Mouse (Mus musculus) stomach, embryonic 15.5 days (tissue): Measurements from ENCODE around the gene Trmt2a. TPM values are rescaled to one million over a fixed set of nuclear protein-coding genes. Genes with fewer than 3 reads are reported as not detected.

Source experiments
- ATAC-seq: fragments of 200-750 bp; cut with Nextera tagmentation; 2 replicates; pipeline ENCODE4 v1.8.0; 2017; ENCODE audit warnings: low read depth, moderate number of reproducible peaks, moderate TSS enrichment; ENCODE audit not compliant: insufficient read depth, low FRiP score
- H3K27ac ChIP-seq: fragments of 300-500 bp; sonication (generic); 2 replicates; pipeline ENCODE4 v1.5.1; 2015; ENCODE audit warnings: mild to moderate bottlenecking, inconsistent platforms
- H3K27me3 ChIP-seq: fragments of 300-500 bp; sonication (generic); replicated peaks from 2 replicates; pipeline ENCODE4 v1.6.1; 2015; ENCODE audit warnings: inconsistent platforms
- H3K36me3 ChIP-seq: fragments of 300-500 bp; sonication (generic); 2 replicates; pipeline ENCODE4 v1.6.1; 2015; ENCODE audit warnings: inconsistent platforms
- H3K4me1 ChIP-seq: fragments of 300-500 bp; sonication (generic); 2 replicates; pipeline ENCODE4 v1.6.1; 2015; ENCODE audit warnings: inconsistent platforms
- H3K4me2 ChIP-seq: fragments of 300-500 bp; sonication (generic); 2 replicates; pipeline ENCODE4 v1.6.1; 2015; ENCODE audit warnings: mild to moderate bottlenecking, inconsistent platforms
- H3K4me3 ChIP-seq: fragments of 300-500 bp; sonication (generic); replicated peaks from 2 replicates; pipeline ENCODE4 v1.5.1; 2015; ENCODE audit warnings: inconsistent platforms
- H3K9ac ChIP-seq: fragments of 300-500 bp; sonication (generic); 2 replicates; pipeline ENCODE4 v1.6.1; 2015; ENCODE audit warnings: inconsistent platforms
- H3K9me3 ChIP-seq: fragments of 300-500 bp; sonication (generic); 2 replicates; pipeline ENCODE4 v1.6.1; 2016; ENCODE audit warnings: inconsistent platforms
- WGBS: fragments of 180-500 bp; shearing (Covaris S2); methylation state at CpG from one replicate; pipeline ENCODE4 v1.1.7; 2015; 5-methylcytosine and 5-hydroxymethylcytosine counted together
- polyA plus RNA-seq: library from polyadenylated mRNA; unstranded; fragments of >200 nt; fragmentation: Nextera tagmentation; extraction: Ambion mirVana; gene quantifications from 2 replicates; pipeline ENCODE4 v1.2.1, GENCODE M21; 2015

The Trmt2a gene
- polyA plus RNA-seq, 1 experiment from 2014 or later: 93.7 TPM

GRCm38 (mm10) chr16:18233919-18234670, 14.4 kb upstream of the Trmt2a start:
- Histone ChIP-seq H3K36me3 (peaks cover 8% of the 10 kb centered on the region), H3K4me3 (peak overlapping the region; percentile 75), H3K27me3 (no peaks in the 10 kb centered on the region), H3K9me3 (no peaks in the 10 kb centered on the region), H3K4me2 (peak overlapping the region; percentile 84), H3K4me1 (peaks cover 49% of the 10 kb centered on the region), H3K27ac (peak overlapping the region; percentile 92; the same call in 1 of the 2 replicates), H3K9ac (peak overlapping the region; percentile 58)
- ATAC-seq: peak; percentile 18; the same call in 1 of the 2 replicates
- WGBS: 14% methylated on average over 13 of the region's 13 CpGs

DNA sequence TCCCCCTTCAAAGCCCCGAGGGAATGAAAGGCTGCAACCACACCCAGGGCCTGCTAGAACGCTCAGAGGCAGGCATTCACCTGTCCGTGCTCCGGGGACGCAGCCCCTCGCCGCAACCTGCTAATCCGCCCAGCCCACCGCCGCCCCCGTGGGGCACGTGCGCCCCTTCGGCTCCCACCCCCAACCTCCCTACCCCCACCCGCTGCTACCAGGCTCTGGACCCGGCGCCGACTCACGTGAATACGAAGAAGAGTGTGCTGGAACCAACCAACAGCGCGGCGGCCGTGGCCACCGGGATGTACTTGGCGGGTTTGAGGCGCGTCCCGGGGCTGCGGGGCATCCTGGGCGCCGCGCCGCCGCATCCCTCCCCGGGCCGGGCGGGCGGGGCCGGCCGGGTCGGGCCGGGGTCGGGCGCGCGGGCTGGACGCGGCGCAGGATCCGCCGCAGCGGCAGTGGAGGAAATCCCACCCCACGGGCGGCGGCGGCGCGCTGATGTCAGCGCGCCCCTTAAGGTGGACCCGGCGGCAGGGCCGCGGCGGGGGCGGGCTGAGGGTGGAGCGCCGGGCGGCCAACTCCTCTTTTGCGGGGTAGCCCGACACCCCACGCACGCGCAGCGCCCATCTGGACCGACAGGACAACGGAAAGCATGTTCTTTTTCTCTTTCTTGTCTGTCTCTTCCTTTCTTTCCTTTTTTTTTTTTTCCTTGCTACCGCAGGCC, 13.6 kb upstream of the Trmt2a start, which contains the start of gene Zdhhc8:
Gene Zdhhc8, minus strand, starts transcription at position 466 of the 718 bp plus-strand sequence.
- H3K9me3 ChIP-seq: no peaks in the 10 kb centered on the region
- peaks cover 13% of the 10 kb centered on the region for H3K36me3 ChIP-seq
- H3K9ac ChIP-seq: peak within 1 kb of the TSS; percentile 58
- H3K4me2 ChIP-seq: peak within 1 kb of the TSS; percentile 84
- peaks cover 43% of the 10 kb centered on the region for H3K4me1 ChIP-seq
- peak within 1 kb of the TSS; percentile 92 for H3K27ac ChIP-seq
- peak; percentile 69 for ATAC-seq
- no peaks in the 10 kb centered on the region for H3K27me3 ChIP-seq
- WGBS: under 1% methylated on average over 61 of the region's 79 CpGs
- peak within 1 kb of the TSS; percentile 75 for H3K4me3 ChIP-seq

- H3K36me3 ChIP-seq: peaks cover 19% of the 10 kb centered on the region
- no peaks in the 10 kb centered on the region for H3K27me3 ChIP-seq
- H3K4me1 ChIP-seq: peaks cover 36% of the 10 kb centered on the region
- H3K9ac ChIP-seq: peak overlapping the region; percentile 50
- peak overlapping the region; percentile 92 for H3K27ac ChIP-seq
- peak; percentile 67 for ATAC-seq
- H3K9me3 ChIP-seq: no peaks in the 10 kb centered on the region
- peak overlapping the region; percentile 75 for H3K4me3 ChIP-seq
- H3K4me2 ChIP-seq: peak overlapping the region; percentile 84
- WGBS: 3% methylated on average over 19 of the region's 19 CpGs
These were observed 13.0 kb upstream of the Trmt2a start for GRCm38 (mm10) chr16:18235389-18236065.

GRCm38 (mm10) chr16:18236676-18237501, 11.6 kb upstream of the Trmt2a start:
- Histone ChIP-seq H3K4me3 (no peak overlapping the region), H3K9me3 (no peaks in the 10 kb centered on the region), H3K4me2 (peak overlapping the region; percentile 84; the same call in 1 of the 2 replicates), H3K36me3 (peaks cover 31% of the 10 kb centered on the region), H3K4me1 (peaks cover 29% of the 10 kb centered on the region), H3K27ac (peak overlapping the region; percentile 92; the same call in 1 of the 2 replicates), H3K27me3 (no peaks in the 10 kb centered on the region), H3K9ac (no peak overlapping the region)
- ATAC-seq: no peak
- WGBS: 65% methylated on average over 7 of the region's 7 CpGs

DNA sequence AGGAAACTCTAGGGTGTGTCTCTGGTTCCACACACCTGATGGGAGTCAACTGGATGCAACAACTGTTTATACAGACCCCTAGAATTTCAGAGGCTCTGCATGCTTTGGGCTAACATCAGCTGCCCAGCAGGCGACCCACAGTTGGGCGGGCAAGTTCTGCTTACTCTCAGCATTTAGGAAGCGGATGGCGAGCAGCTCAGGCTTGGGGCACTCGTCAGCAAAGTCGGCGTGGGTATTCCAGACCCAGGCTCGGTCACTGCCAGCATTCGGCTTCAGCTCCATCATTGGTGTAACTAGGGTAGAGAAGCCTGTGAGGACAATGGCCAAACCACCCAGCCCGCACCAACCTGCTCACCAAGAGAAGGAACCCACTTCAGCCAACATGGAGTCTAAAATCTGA, 6.9 kb upstream of the Trmt2a start:
- Histone ChIP-seq H3K36me3 (peaks cover 72% of the 10 kb centered on the region), H3K9ac (no peak overlapping the region), H3K27ac (no peak overlapping the region), H3K27me3 (no peaks in the 10 kb centered on the region), H3K9me3 (no peaks in the 10 kb centered on the region), H3K4me2 (no peak overlapping the region), H3K4me3 (no peak overlapping the region), H3K4me1 (peaks cover 6% of the 10 kb centered on the region)
- ATAC-seq: no peak
- WGBS: 92% methylated on average over 10 of the region's 10 CpGs

DNA sequence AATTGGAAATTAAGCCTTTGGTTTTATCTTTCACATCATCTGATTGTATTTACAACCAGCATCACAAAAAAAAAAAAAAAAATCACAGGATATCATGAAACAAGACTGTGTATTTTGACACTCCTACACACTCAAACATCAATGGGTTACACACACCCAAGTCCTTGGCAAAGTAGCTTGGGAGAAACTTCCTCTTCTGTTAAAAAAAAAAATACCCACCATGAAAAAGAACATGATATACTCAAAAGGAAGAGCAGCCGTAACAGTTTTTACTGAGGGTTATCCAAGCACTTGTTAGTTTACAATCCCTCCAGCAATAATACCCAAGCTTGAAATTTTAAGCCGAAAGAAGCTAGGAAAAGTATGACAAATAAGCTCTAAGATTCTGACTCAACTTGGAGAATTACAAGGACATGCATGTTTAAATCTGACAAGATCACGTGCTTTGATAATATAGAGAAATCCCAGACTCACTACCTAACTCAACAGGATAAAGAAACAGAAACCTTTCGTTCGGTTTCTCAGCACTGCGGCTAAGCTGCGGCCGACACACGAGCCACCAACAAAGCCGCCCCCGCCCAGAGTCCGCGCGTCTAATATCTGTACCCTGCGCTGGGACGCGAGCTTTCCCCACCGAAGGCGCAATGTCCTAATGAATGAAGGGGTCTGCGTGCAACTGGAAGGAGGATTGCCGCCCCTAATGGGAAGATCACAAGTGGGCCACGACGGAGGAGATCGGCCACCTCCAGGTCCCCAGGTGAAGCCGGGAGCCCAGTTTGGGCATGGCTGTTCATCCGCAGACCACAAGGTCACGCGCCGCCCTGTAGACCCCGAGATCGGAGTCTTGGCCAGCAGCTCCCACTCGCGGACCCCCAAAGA, 719 bp upstream of the Trmt2a start:
- peak overlapping the region; percentile 88 for H3K9ac ChIP-seq
- H3K4me3 ChIP-seq: peak overlapping the region; percentile 93
- H3K36me3 ChIP-seq: peaks cover 51% of the 10 kb centered on the region
- ATAC-seq: no peak
- peak overlapping the region; percentile 89 for H3K27ac ChIP-seq
- peaks cover 33% of the 10 kb centered on the region for H3K4me1 ChIP-seq
- under 1% methylated on average over 33 of the region's 33 CpGs for WGBS
- no peaks in the 10 kb centered on the region for H3K27me3 ChIP-seq
- H3K4me2 ChIP-seq: peak overlapping the region; percentile 88
- no peaks in the 10 kb centered on the region for H3K9me3 ChIP-seq

GRCm38 (mm10) chr16:18249364-18249967, 987 bp downstream of the Trmt2a start:
- Histone ChIP-seq H3K27ac (peak overlapping the region; percentile 96), H3K4me3 (peak overlapping the region; percentile 93), H3K9ac (peak overlapping the region; percentile 82), H3K4me1 (peaks cover 33% of the 10 kb centered on the region), H3K9me3 (no peaks in the 10 kb centered on the region), H3K27me3 (no peaks in the 10 kb centered on the region), H3K4me2 (peak overlapping the region; percentile 88), H3K36me3 (peaks cover 53% of the 10 kb centered on the region)
- WGBS: 2% methylated on average over 27 of the region's 27 CpGs
- ATAC-seq: peak; percentile 4; the same call in 1 of the 2 replicates

- H3K4me1 ChIP-seq: peaks cover 33% of the 10 kb centered on the region
- H3K4me3 ChIP-seq: peak overlapping the region; percentile 93
- H3K36me3 ChIP-seq: peaks cover 46% of the 10 kb centered on the region
- no peak overlapping the region for H3K27ac ChIP-seq
- WGBS: 65% methylated on average over 4 of the region's 4 CpGs
- H3K9me3 ChIP-seq: no peaks in the 10 kb centered on the region
- H3K4me2 ChIP-seq: peak overlapping the region; percentile 88
- peak overlapping the region; percentile 82; the same call in 1 of the 2 replicates for H3K9ac ChIP-seq
- ATAC-seq: no peak
- H3K27me3 ChIP-seq: no peaks in the 10 kb centered on the region
These were observed 1.8 kb downstream of the Trmt2a start for GRCm38 (mm10) chr16:18250231-18250630.

DNA sequence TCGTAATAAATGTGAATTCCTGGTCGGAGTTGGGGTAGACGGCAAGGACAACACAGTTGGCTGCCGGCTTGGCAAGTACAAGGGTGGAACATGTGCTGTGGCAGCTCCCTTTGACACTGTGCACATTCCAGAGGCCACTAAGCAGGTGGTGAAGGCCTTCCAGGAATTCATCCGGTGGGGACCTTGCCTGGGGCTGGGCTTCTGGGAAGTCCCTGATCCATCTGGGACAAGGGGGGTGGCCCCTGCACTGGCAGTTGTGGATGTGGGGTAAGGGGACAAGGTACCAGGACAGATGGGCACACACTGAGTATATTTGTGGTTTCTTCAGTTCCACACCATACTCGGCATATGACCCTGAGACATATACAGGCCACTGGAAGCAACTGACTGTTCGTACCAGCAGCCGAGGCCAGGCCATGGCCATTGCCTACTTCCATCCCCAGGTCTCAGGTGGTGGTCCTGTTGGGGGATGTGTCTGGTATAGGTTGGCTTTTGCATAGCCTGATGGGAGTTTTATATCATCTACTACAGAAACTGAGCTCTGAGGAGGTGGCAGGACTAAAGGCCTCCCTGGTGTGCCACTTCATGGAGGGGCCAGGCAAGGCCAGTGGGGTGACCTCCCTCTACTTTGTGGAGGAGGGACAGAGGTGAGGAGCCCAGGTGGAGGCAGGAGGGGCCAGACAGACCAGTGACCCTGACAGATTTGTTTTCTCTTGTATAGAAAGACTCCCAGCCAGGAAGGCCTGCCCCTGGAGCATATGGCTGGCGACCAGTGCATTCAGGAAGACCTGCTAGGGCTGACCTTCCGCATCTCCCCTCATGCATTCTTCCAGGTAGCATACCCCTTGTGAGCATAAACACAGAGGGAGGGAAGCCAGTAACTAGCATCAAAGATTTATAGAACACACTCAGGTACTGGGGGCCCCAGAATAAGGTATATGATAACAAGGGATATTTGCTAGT, 2.6 kb downstream of the Trmt2a start:
- Histone ChIP-seq H3K4me2 (peak overlapping the region; percentile 88), H3K9me3 (no peaks in the 10 kb centered on the region), H3K36me3 (peaks cover 44% of the 10 kb centered on the region), H3K4me1 (peaks cover 33% of the 10 kb centered on the region), H3K27me3 (no peaks in the 10 kb centered on the region), H3K4me3 (peak overlapping the region; percentile 93; the same call in 1 of the 2 replicates), H3K27ac (no peak overlapping the region), H3K9ac (no peak overlapping the region)
- 59% methylated on average over 10 of the region's 10 CpGs for WGBS
- no peak for ATAC-seq
